Mouse (Mus musculus): ENCODE results near the gene Gm38431.

Gm38431 gene

GRCm38 (mm10) chr9:21039779-21040178 lies 52.0 kb downstream of the Gm38431 start:
- DNase-seq, result no peak

- DNase-seq, result no peak
These were observed 54.3 kb downstream of the Gm38431 start for GRCm38 (mm10) chr9:21037481-21037891.

GRCm38 (mm10) chr9:21036666-21037065 lies 55.1 kb downstream of the Gm38431 start:
- DNase-seq, result no peak

GRCm38 (mm10) chr9:21036161-21036560 lies 55.6 kb downstream of the Gm38431 start:
- DNase-seq, result no peak

GRCm38 (mm10) chr9:21035586-21035985 lies 56.2 kb downstream of the Gm38431 start:
- no peak for DNase-seq

- DNase-seq, result no peak
These were observed 57.2 kb downstream of the Gm38431 start for GRCm38 (mm10) chr9:21034481-21035085.

- DNase-seq, result peak; percentile 51 to 64
These were observed 58.7 kb downstream of the Gm38431 start for GRCm38 (mm10) chr9:21033136-21033535.

- DNase-seq, result no peak
These were observed 59.3 kb downstream of the Gm38431 start for GRCm38 (mm10) chr9:21032491-21032890.

GRCm38 (mm10) chr9:21031896-21032351 lies 59.9 kb downstream of the Gm38431 start, which contains the start of gene Icam5:
TSS of gene Icam5 (plus strand) at chr9:21032073.
- peak in 1 of 2 experiments; percentile 34 for DNase-seq

- DNase-seq, result peak; percentile 43 to 62
These were observed 60.4 kb downstream of the Gm38431 start for GRCm38 (mm10) chr9:21031251-21031895.

- peak; percentile 75 to 88 for DNase-seq
These were observed 61.0 kb downstream of the Gm38431 start for GRCm38 (mm10) chr9:21030781-21031250.

- DNase-seq, result no peak
These were observed 61.7 kb downstream of the Gm38431 start for GRCm38 (mm10) chr9:21030055-21030600.

GRCm38 (mm10) chr9:21029291-21030054 lies 62.3 kb downstream of the Gm38431 start, which contains the start of gene Icam4:
TSS of gene Icam4 (plus strand) at chr9:21029373.
- DNase-seq, result peak; percentile 58 to 67

- DNase-seq, result no peak
These were observed 63.2 kb downstream of the Gm38431 start for GRCm38 (mm10) chr9:21028560-21029110.

GRCm38 (mm10) chr9:21027774-21028290 lies 64.0 kb downstream of the Gm38431 start:
- DNase-seq, result no peak

- DNase-seq, result no peak
These were observed 64.9 kb downstream of the Gm38431 start for GRCm38 (mm10) chr9:21026849-21027248.

- DNase-seq, result no peak
These were observed 66.5 kb downstream of the Gm38431 start for GRCm38 (mm10) chr9:21025258-21025810.

- DNase-seq, result no peak
These were observed 69.1 kb downstream of the Gm38431 start for GRCm38 (mm10) chr9:21022726-21023125.

GRCm38 (mm10) chr9:21022288-21022687 lies 69.5 kb downstream of the Gm38431 start:
- no peak for DNase-seq

- DNase-seq, result no peak
These were observed 70.4 kb downstream of the Gm38431 start for GRCm38 (mm10) chr9:21021363-21021762.

GRCm38 (mm10) chr9:21018600-21018999 lies 73.2 kb downstream of the Gm38431 start:
- no peak for DNase-seq
